Mouse (Mus musculus): ENCODE measurements at regions not wholly inside any gene's neighbourhood (a gene's known extent, or its start where the extent isn't known, plus 50 kb on each side); places are given as distances from the start of the nearest gene placed in this dataset.
A peak's percentile ranks its signal among the peaks of the same experiment; 100 is the strongest.

DNA sequence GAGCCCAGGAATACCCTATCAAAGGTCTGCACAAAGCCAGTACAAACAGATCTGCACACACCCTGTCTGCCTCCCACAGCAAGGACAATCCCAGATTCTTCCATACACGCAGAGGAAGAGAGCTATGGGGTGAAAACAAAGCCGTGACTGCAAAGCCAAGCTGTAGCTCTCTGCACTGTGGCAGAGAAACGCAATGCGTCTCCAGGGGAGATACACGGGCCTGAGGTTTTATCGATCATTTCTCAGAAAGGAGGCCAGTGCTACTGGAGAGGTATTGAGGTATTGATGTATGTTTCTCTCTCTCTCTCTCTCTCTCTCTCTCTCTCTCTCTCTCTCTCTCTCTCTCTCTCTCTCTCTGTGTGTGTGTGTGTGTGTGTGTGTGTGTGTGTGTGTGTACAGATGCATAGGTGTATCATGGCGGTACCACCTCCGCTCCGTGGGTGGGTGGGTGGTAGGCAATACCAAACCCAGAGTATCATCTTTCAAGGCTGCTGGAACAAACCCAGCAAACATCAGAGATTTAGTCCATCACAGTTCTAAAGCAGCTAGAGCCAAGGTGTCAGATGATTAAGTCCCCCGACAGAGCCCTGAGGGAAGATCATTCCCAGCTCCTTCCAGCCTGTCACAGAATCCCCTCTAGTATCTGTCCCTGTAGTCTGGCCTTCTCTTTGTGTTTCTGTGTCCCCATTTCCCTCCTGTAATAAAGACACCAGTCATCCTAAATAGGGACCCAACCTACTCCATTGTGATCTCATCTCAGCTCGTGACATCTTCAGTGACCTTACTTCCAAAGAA is 175.0 kb downstream of the Mycn start:
- no peak for DNase-seq (ENCODE audit: low spot score in 2 of 2)

GRCm38 (mm10) chr12:12765490-12766058 is 176.1 kb downstream of the Mycn start:
- DNase-seq (ENCODE audit: low spot score in 2 of 2) = no peak

- no peak for DNase-seq (ENCODE audit: low spot score in 2 of 2)
Measured at GRCm38 (mm10) chr12:12765055-12765454, 176.7 kb downstream of the Mycn start.

DNA sequence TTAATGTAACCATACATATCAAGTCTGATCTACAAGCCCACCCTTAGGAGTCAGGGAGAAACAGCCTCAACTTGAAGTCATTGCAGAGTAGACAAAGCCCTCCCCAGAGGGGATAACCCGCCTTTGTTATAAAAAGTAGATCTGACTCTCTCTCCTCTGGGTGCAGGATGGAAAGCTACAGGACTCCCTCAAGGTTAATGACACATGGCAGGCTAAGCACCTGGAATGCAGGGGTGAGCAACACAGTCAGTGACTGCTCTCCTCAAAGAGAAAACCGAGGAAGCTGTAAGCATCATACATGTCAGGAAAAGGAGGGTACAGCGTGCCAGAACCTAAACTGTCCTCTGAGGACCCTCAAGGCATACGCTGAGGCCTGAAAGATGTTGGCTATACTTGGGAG is 177.1 kb downstream of the Mycn start:
- DNase-seq (ENCODE audit: low spot score in 2 of 2) = no peak

- DNase-seq (ENCODE audit: low spot score in 2 of 2) = no peak
Measured at GRCm38 (mm10) chr12:12756301-12756948, 185.3 kb downstream of the Mycn start.

DNA sequence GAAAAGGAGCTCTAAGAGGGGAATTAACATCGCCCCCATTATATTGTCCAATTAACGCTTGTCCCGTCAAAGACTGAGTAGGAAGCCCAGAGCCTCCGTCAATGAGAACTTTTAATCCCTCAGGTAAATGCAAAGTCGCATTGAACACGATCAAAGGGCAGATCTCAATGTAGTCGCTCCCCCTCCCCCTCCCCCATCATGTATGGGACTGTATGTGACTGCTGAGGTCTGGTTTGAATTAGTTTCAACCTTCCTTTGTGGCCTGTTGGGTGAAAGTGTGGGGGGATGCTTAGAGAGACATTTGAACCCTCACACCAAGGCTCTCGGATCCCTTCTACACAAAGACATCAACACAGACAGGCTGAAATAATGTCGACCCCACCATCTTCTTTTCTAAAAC is 187.9 kb downstream of the Mycn start:
- no peak for DNase-seq (ENCODE audit: low spot score in 2 of 2)

DNA sequence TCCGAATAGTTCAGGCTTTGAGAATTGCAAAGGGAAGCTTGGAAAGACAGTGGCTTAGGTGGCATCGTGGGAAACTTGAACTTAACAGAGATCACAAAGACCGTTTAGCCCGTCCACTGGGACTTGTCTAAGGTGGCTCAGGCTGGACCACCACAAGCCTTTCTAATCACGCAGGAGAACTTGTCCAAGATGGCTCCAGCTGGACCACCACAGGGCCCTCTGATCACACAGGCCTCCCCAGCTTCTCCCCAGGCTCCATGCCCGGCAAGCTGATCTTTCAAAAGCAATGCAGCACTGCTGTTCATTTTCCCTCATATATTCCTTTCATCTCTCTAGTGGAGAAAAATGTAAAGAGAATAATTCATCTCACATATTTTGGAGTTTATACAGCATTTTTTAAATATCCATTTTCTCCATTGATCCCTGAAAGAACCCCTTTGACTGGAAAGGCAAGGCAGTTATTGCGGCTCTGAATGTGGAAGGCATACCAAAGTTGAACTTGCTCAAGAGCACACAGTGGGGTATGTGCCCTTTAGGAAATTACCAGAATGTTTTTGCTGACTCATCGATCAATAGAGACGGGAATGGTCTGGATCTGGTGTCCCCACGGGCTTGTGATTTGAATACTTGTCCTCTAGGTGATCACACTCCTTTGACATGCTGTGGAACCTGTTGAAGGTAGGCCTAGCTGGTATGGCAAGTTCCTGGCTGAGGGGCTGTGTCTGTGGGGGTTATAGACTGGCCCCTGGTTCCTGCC is 189.9 kb downstream of the Mycn start:
- no peak for DNase-seq (ENCODE audit: low spot score in 2 of 2)

DNA sequence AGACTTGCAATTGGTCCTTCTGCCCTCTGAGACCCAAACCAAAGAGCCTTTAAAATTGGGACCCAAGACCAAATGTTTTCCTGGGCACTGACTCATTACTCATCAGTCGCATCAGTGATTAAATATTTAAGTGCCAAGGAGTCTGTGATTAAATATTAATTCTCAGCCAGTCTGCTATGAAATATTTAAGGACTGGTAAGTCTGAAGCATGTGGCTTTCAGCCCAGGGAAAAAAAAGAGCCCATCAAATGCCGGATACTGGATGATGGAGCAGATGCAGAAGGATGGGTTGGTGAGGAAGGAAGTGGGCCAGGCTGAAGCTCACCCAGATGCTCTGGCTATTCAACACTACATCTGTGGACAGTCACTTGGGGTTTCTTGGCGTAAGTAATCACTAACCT is 192.0 kb downstream of the Mycn start:
- no peak for DNase-seq (ENCODE audit: low spot score in 2 of 2)

- no peak for DNase-seq (ENCODE audit: low spot score in 2 of 2)
Measured at GRCm38 (mm10) chr12:12746852-12747454, 194.8 kb downstream of the Mycn start.

DNA sequence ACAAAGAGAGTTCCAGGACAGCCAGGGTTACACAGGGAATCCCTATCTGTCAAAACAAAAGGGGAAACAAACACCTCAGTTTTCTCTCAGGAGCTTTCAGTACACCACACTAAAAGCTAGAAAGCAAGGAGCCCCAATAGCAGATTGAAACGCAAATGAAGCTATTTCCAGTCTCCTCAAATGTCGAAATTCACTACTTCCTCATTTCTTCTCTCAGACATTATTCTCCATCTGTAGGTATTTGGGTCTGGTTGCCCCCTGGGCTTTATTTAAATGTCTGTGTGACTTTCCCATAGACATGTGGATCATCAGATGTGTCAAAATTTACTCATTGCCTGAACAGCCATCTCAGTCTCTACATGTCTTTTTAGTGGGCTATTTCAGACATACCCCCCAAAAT is 197.2 kb downstream of the Mycn start:
- DNase-seq (ENCODE audit: low spot score in 2 of 2) = no peak

DNA sequence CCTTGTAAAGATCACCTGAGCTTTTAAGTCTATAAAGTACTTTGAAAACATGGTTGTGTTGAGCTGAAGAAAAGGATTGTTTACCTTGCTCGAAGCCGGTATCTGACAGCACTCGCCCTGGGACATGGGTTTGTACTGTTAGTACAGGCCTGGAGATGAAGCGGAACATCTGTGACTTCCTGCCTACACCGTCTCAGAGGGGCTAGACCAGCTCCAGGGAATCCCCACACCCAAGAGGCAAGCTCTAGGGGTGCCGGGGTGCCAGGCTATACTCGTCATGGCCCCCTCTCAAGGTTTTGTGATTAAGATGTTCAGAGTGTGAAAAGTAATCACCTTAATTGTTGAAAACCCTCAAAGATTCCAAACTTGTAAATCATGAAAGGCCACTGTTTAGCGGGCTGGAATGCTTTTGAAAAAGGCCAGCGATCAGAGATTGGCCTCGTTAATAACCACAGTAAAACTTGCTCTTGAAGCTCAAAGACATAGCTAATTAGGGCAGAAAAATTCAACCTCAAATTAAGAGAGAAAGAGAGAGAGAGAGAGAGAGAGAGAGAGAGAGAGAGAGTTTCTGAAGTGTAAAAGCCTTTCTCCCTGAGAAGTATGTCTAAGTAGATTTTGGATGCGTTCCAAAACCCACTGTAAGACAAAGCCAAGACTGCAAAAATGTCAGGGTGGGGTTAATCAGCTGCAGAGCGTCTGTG is 202.9 kb downstream of the Mycn start:
- DNase-seq (ENCODE audit: low spot score in 2 of 2) = no peak

DNA sequence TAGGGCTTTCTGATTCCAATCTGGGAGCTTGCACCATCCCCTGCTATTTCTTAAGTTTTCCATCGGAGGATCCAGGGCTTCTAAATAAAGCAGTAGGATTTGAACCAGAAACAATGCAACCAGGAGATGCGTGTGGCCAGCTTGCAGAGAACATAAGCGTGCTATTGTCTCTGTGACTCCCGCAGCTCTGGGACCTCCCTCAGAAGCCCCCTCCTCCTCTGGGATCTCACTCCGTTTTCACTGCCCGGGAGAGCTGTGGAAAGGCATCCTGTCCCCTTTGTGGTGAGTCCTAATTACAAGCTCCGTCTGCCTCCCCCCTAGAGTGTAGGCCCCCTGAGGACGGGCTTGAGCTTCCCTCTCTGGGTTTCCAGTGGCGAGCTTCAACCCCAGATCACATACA is 215.9 kb downstream of the Mycn start:
- DNase-seq (ENCODE audit: low spot score in 2 of 2) = no peak

GRCm38 (mm10) chr12:12725075-12725474 is 216.6 kb downstream of the Mycn start:
- DNase-seq (ENCODE audit: low spot score in 2 of 2) = no peak

GRCm38 (mm10) chr12:12723724-12724487 is 217.8 kb downstream of the Mycn start:
- no peak for DNase-seq (ENCODE audit: low spot score in 2 of 2)

- no peak for DNase-seq (ENCODE audit: low spot score in 2 of 2)
Measured at GRCm38 (mm10) chr12:12722982-12723661, 218.6 kb downstream of the Mycn start.

- DNase-seq (ENCODE audit: low spot score in 2 of 2) = no peak
Measured at GRCm38 (mm10) chr12:12716691-12717090, 225.0 kb downstream of the Mycn start.

DNA sequence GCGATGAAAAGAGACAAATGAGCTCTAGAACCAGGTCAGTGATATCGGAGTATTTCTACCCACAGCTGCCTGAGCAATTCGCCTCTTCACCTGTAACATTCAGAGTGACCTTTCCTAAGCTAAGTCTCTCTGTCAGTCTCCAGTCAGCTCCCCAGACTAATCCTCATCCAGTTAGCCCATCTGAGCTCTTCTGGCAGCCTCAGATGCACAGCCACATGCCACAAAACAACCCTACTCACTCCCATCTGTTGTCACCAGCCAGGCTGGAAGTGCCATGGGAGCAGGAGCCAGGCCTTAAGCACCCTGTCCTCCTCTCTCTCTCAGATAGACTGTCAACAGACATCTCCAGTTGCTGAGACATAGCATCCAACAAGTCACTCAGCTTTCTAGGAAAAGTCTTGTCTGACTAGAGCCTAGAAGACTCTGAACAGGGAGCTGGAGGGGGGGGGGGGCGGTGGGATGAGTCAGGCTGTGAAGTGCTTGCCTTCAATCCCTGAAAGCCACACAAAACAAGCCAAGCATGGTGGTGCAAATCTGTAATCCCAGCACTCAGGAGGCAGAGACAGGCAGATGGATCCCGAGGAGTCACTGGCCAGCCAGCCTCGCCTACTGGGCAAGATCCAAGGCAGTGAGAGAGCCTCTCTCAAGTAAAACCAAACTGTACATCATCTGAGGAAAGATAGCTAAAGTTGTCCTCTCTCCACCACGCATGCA is 225.6 kb downstream of the Mycn start:
- DNase-seq (ENCODE audit: low spot score in 2 of 2) = peak in 1 of 2 experiments; percentile 23

DNA sequence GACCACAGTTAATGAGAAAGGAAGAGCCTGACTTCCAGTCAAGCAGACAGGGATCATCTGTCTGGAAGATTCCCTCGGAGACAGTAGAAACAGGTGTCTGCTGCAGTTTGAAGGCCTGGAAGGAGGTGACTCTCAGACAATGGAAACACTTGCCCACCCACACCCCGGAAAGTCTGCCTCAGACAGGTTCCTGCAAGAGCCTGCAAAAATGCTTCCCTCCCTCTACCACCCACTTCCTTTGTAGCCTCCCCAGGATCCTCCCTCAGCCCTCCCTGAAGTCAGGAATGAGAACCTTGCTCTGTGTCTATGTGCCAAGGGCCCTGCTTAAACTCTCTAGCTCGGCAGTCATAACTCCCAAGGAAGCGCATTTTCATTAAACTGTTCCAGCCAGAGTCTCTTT is 226.2 kb downstream of the Mycn start:
- DNase-seq (ENCODE audit: low spot score in 2 of 2) = no peak

DNA sequence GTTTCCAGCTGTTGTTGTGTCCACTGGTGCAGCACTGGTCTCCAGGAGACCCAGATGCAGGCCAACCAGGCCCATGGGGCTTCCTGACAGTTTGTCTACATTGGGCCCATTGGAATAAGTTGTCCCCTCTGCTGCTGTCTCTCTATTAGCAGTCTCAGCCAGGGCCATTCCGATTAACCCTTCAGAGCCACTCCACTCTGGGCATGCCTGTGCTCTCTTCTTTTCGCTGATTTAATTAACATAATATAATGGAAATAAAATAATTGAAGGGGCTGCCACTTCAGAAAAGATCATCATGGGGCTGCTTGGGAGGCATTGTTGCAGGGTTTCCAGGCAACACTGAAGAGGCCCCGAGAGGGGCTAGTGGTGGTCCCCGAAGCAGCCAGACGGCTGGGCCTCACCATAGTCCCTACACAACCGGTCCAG is 231.5 kb downstream of the Mycn start:
- no peak for DNase-seq (ENCODE audit: low spot score in 2 of 2)

All from frontal cortex, postnatal 10 days (tissue).